Mouse (Mus musculus) CD8-positive naive resting alpha-beta T cell, adult 57 days (primary cell): ENCODE measurements around the gene Prr27. TPM values are rescaled to one million over a fixed set of nuclear protein-coding genes. Genes with fewer than 3 reads are reported as not detected.

ENCODE experiments used
- total RNA-seq: library from RNA; stranded (reverse); gene quantifications from one replicate; pipeline ENCODE4 v1.2.4, GENCODE M21; 2023

Prr27 gene
- total RNA-seq = not detected

DNA sequence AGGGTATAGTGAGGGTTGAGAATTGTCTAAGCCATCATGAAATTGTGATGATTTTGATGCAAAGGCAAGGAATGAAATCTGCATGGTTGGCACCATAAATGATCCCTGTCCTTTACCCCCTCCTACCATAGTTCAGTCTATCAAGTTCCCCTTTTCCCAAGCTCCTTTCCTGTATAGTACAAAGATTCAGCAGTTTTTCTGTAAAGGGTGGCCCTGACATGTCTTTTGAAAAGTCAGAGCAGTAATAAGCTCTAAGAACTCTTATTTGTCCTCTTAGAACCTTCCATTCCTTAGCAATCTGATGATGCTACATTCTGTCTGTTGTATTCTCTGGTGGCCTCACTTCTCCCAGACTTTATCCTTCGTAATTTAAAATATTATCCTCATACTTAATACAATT, at the start of gene Prr27:
Gene Prr27 (plus strand): TSS at position 301 of the 400 bp plus-strand sequence.

DNA sequence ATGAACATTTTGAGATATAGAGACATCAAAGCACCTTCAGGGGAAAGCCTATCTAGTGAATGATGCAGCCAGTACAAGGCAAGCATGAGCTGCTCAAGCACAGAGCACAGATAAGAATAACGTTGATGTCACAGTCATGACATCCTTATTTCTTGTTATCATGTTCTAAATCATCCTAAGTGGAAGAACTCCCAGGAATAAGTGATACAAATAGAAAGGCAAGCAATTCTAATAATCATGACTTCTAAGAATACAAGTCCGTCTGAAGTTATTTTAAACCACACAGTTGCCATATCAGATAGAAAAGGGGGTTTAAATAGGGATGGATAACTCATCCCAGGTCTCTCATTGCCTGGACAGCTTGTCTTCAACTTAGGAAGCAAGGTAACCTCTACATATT, 17.7 kb upstream of the Prr27 start, which contains the start of gene Csn1s2b:
Gene Csn1s2b (plus strand): TSS at position 301 of the 400 bp plus-strand sequence.

DNA sequence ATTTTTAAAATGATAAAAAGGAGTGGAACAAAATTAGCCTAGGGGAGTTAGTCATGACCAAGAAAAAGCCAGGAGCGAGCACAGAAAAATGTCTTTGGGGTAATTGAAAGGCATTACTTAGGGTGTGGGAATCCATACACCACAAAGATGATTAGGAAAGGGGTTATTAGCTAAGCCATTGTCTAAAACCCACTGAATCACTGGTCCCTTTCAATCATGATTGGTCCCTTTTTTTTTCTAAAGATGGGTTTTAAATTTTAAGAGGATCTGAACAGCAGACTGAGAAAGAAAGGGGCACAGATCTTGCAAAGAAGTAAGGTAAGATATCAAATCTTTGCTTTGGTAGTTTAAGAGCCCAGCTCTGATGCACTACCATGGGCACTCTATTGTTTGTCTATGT, 59.2 kb downstream of the Prr27 start, which contains the start of gene Odam:
Gene Odam (plus strand): TSS at position 301 of the 400 bp plus-strand sequence.

Other genes starting within 250 kb of the Prr27 start
- not detected for gene Sult1e1, start 234.1 kb upstream of the Prr27 start, total RNA-seq
- not detected for gene Csn1s1, start 159.5 kb upstream of the Prr27 start, total RNA-seq
- gene Csn2, start 126.1 kb upstream of the Prr27 start, total RNA-seq = not detected
- gene Csn1s2a, start 51.1 kb upstream of the Prr27 start, total RNA-seq = not detected
- not detected for gene Csn1s2b, start 17.6 kb upstream of the Prr27 start, total RNA-seq
- not detected for gene Odam, start 59.3 kb downstream of the Prr27 start, total RNA-seq
- gene Csn3, start 99.9 kb downstream of the Prr27 start, total RNA-seq = not detected
- not detected for gene 2310003L06Rik, start 143.8 kb downstream of the Prr27 start, total RNA-seq
- not detected for gene Gm28434, start 143.8 kb downstream of the Prr27 start, total RNA-seq
- not detected for gene Cabs1, start 153.8 kb downstream of the Prr27 start, total RNA-seq
- not detected for gene Smr3a, start 176.9 kb downstream of the Prr27 start, total RNA-seq